Mouse (Mus musculus) frontal cortex, postnatal 36 days (tissue): ENCODE results near the gene Pwwp2b.

Experiments used
- DNase-seq, 2 experiments: peaks; one replicate each; pipeline ENCODE4 v3.0.0; 2022; ENCODE audit warnings: low spot score in 2 of 2

Pwwp2b gene

GRCm38 (mm10) chr7:139299424-139299823 lies 51.1 kb downstream of the Pwwp2b start:
- DNase-seq: peak; percentile 85 to 88

- peak in 1 of 2 experiments; percentile 41 for DNase-seq
Measured at GRCm38 (mm10) chr7:139300423-139300822, 52.1 kb downstream of the Pwwp2b start.

GRCm38 (mm10) chr7:139301505-139301904 lies 53.2 kb downstream of the Pwwp2b start:
- no peak for DNase-seq

GRCm38 (mm10) chr7:139302314-139302713 lies 54.0 kb downstream of the Pwwp2b start:
- no peak for DNase-seq

GRCm38 (mm10) chr7:139303280-139304011 lies 55.2 kb downstream of the Pwwp2b start:
- DNase-seq: peak; percentile 90 to 93

GRCm38 (mm10) chr7:139304322-139304721 lies 56.0 kb downstream of the Pwwp2b start:
- no peak for DNase-seq

- no peak for DNase-seq
Measured at GRCm38 (mm10) chr7:139307056-139307455, 58.8 kb downstream of the Pwwp2b start.

GRCm38 (mm10) chr7:139308140-139308895 lies 60.0 kb downstream of the Pwwp2b start:
- DNase-seq: no peak

- DNase-seq: no peak
Measured at GRCm38 (mm10) chr7:139309106-139309505, 60.8 kb downstream of the Pwwp2b start.

GRCm38 (mm10) chr7:139310487-139310951 lies 62.2 kb downstream of the Pwwp2b start:
- no peak for DNase-seq

- DNase-seq: peak in 1 of 2 experiments; percentile 17
Measured at GRCm38 (mm10) chr7:139312686-139313085, 64.4 kb downstream of the Pwwp2b start.

- no peak for DNase-seq
Measured at GRCm38 (mm10) chr7:139313413-139313812, 65.1 kb downstream of the Pwwp2b start.

- DNase-seq: no peak
Measured at GRCm38 (mm10) chr7:139314716-139315115, 66.4 kb downstream of the Pwwp2b start.

- DNase-seq: no peak
Measured at GRCm38 (mm10) chr7:139319006-139319411, 70.7 kb downstream of the Pwwp2b start.
